Mouse (Mus musculus) heart, embryonic 10.5 days (tissue): ENCODE measurements around the gene Gcsh. TPM values are rescaled to one million over a fixed set of nuclear protein-coding genes. Genes with fewer than 3 reads are reported as not detected.
A peak's percentile ranks its signal among the peaks of the same experiment; 100 is the strongest.

ENCODE experiments used
- DNase-seq: peaks from one replicate; pipeline ENCODE4 v3.0.0-alpha.2; 2017; ENCODE audit warnings: low spot score
- H3K27ac ChIP-seq: fragments of 300-500 bp; sonication (generic); 2 replicates; pipeline ENCODE4 v1.5.1; 2016; ENCODE audit warnings: mild to moderate bottlenecking
- H3K27me3 ChIP-seq: fragments of 300-500 bp; sonication (generic); 2 replicates; pipeline ENCODE4 v1.6.1; 2016; ENCODE audit warnings: mild to moderate bottlenecking; ENCODE audit not compliant: poor library complexity, insufficient read depth, severe bottlenecking
- H3K36me3 ChIP-seq: fragments of 300-500 bp; sonication (generic); 2 replicates; pipeline ENCODE4 v1.6.1; 2016; ENCODE audit warnings: mild to moderate bottlenecking, moderate library complexity
- H3K4me1 ChIP-seq: fragments of 300-500 bp; sonication (generic); 2 replicates; pipeline ENCODE4 v1.6.1; 2016; ENCODE audit warnings: mild to moderate bottlenecking
- H3K4me3 ChIP-seq: fragments of 300-500 bp; sonication (generic); 2 replicates; pipeline ENCODE4 v1.5.1; 2016; ENCODE audit warnings: mild to moderate bottlenecking, moderate library complexity
- H3K9me3 ChIP-seq: fragments of 300-500 bp; sonication (generic); 2 replicates; pipeline ENCODE4 v1.6.1; 2016; ENCODE audit warnings: mild to moderate bottlenecking, moderate library complexity
- WGBS: fragments of 180-500 bp; shearing (Covaris S2); methylation state at CpG from one replicate; pipeline ENCODE4 v1.1.7; 2016; 5-methylcytosine and 5-hydroxymethylcytosine counted together
- polyA plus RNA-seq: library from polyadenylated mRNA; unstranded; fragments of >200 nt; fragmentation: Nextera tagmentation; extraction: Ambion mirVana; gene quantifications from 2 replicates; pipeline ENCODE4 v1.2.1, GENCODE M21; 2016

The Gcsh gene
- 106 and 140 TPM in 2 replicates for polyA plus RNA-seq

DNA sequence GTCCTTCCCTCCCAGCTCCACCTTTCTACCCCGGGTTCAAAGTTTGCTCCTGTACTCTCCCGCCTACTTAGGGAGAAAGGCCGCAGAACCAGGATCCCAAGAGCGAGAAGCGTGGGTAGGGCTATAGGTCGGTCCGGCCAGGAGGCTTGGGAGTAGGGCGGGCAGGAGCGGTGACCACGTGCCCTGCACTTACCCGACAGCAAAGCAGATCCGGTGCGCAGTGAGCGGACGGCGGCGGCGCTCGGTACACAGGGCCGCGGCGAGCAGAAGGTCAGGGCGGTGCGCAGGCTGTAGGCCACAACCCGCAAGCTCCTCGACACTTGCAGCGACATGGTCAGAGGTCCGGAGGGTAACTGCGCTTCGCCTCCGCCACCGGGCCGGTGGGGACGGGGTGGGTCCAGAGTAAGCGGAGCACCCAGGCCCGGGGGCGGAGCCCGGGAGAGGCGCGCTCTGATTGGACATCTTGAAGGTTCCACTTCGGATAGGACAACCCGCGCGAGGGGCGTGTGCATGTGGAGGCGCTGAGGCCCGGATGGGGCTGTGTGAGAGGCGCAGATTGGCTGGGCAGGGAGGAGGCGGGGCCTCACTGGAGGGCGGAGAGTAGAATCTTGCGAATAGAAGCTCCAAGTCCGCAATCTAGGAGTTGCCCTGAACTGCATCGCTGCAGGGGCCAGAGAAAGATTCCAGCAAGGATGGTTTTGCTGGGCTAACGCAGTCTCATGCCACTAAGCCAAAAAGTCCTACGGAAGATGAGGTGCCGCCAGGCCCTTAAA is at the start of gene Gcsh:
Gene Gcsh, minus strand, starts transcription at position 443 of the 773 bp plus-strand sequence.
- 0 out of 2 replicates have a peak, but pooled peaks cover 6% of the 10 kb centered on the region for H3K36me3 ChIP-seq
- no peaks in the 10 kb centered on the region for H3K27me3 ChIP-seq
- under 1% methylated on average over 56 of the region's 56 CpGs for WGBS
- H3K9me3 ChIP-seq = no peaks in the 10 kb centered on the region
- H3K4me1 ChIP-seq = peaks cover 18% of the 10 kb centered on the region
- peak within 1 kb of the TSS; percentile 75 for H3K4me3 ChIP-seq
- peak; percentile 100 for DNase-seq
- H3K27ac ChIP-seq = peak within 1 kb of the TSS; percentile 89

DNA sequence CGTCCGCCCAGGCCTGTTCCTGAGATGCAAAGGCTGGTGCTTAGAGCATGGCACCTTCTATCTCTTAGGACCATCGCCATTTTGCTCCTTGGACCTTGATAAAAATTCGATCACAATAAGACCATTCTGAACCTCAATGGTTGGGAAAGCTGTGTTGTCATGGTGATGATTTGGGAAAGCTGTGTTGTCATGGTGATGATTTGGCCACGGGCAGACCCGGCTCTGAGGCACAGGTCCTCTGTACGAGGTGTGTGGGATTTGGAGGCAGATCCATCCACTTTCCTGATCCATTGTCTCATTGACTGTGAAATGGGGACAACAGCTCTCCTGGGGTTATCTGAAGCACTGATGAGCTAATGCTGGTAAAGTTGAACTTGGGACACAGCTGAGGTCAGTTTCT is 46.5 kb upstream of the Gcsh start:
- WGBS = 76% methylated on average over 7 of the region's 7 CpGs
- Histone ChIP-seq H3K36me3 (no peaks in the 10 kb centered on the region), H3K9me3 (no peaks in the 10 kb centered on the region), H3K27me3 (peaks cover 31% of the 10 kb centered on the region; the same call in 1 of the 2 replicates), H3K4me3 (no peak overlapping the region), H3K4me1 (peaks cover 7% of the 10 kb centered on the region), H3K27ac (no peak overlapping the region)
- DNase-seq = no peak

DNA sequence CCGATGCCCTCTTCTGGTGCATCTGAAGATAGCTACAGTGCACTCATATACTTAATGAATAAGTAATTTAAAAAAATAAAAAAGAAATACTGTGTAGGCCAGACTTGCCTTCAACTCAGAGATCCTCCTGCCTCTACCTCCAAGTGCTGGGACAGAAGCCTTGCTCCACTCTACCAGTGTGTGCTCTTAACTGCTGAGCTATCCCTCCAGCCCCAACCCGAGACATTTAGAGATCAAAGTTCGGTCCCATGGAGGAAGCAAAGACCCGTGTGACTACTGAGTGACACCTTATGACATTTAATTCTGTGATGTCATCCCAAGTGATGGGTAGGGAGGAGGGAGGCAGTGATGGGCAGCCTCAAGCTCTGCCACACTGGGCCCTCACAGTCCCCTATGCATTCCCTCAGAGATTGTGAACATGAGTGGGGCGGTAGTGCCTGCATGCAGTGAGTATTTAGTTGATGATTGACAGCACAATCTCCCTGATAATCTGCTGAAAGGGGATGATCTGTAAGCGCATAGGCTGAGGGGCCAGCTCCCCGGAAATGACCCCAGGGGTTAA is 44.1 kb upstream of the Gcsh start:
- 81% methylated on average over 7 of the region's 7 CpGs for WGBS

DNA sequence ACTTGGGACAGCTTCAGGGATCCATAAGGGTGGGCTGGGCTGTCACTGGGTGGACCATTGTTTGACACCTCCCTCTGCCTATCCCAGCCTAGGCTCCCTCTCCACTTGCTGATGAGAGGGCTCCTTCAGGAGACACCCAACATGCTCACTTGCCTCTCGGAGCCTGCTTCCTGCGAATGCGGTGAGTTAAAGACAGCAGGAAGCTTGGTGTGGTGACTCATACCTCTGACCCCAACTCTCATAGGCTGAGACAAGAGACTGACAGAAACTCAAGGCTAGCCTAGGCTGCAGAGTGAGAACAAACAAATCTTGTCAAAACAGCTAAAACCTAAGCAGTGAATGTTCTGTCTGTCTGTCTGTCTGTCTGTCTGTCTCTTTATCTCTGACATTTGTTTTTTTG is 40.1 kb upstream of the Gcsh start:
- WGBS = 34% methylated on average over 3 of the region's 3 CpGs
- H3K27ac ChIP-seq = no peak overlapping the region

More for the DNA sequence above, 44.1 kb upstream of the Gcsh start:
- H3K4me3 ChIP-seq = no peak overlapping the region
- no peak for DNase-seq
- no peak overlapping the region for H3K27ac ChIP-seq
- H3K9me3 ChIP-seq = no peaks in the 10 kb centered on the region
- peaks cover 4% of the 10 kb centered on the region for H3K4me1 ChIP-seq
- H3K36me3 ChIP-seq = no peaks in the 10 kb centered on the region
- peaks cover 24% of the 10 kb centered on the region; the same call in 1 of the 2 replicates for H3K27me3 ChIP-seq

DNA sequence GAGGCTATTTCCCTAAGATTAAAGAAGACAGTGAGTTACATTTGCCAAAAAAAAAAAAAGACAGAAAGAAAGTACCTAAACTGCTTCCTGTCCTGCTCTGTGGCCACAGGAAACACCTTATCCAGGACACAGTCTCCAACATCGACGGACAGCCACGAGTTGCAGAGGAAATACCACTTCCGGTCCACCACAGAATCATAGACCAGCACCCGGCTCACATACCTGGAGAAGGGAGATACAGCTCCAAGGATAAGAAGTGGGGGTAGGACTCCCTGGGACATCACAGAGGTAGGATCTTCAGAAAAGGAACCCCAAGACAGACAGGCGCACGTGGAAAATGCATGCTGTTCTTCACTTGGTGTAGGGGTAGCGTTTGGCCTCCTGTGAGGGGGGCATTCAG is 39.3 kb upstream of the Gcsh start:
- no peak overlapping the region for H3K4me3 ChIP-seq
- 67% methylated on average over 8 of the region's 8 CpGs for WGBS
- H3K4me1 ChIP-seq = peaks cover 2% of the 10 kb centered on the region; the same call in 1 of the 2 replicates
- no peak overlapping the region for H3K27ac ChIP-seq
- H3K27me3 ChIP-seq = no peaks in the 10 kb centered on the region
- H3K9me3 ChIP-seq = no peaks in the 10 kb centered on the region
- H3K36me3 ChIP-seq = no peaks in the 10 kb centered on the region
- no peak for DNase-seq

More for the DNA sequence above, 40.1 kb upstream of the Gcsh start:
- H3K36me3 ChIP-seq = no peaks in the 10 kb centered on the region
- H3K27me3 ChIP-seq = no peaks in the 10 kb centered on the region
- H3K4me1 ChIP-seq = peaks cover 2% of the 10 kb centered on the region; the same call in 1 of the 2 replicates
- DNase-seq = no peak
- H3K9me3 ChIP-seq = no peaks in the 10 kb centered on the region
- no peak overlapping the region for H3K4me3 ChIP-seq

DNA sequence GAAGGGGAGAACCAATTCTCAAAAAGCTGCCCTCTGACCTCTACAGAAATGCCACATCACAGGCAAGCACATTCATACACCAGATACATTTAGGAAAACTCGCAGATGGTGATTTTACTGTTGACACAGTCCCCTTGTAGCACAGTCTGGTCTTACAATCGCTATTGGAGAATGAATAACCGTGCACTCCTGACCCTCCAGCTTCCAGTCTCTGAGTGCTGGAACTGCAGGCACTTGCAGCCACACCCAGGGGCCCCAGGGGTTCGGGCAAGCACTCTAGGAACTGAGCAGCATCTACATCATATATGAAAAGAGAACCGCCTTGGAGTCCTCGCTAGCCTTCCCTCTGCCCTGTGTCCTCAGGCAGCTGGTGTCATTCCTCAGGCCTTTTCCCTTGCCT is 38.1 kb upstream of the Gcsh start:
- no peaks in the 10 kb centered on the region for H3K9me3 ChIP-seq
- no peak for DNase-seq
- WGBS = 69% methylated on average over 6 of the region's 6 CpGs

DNA sequence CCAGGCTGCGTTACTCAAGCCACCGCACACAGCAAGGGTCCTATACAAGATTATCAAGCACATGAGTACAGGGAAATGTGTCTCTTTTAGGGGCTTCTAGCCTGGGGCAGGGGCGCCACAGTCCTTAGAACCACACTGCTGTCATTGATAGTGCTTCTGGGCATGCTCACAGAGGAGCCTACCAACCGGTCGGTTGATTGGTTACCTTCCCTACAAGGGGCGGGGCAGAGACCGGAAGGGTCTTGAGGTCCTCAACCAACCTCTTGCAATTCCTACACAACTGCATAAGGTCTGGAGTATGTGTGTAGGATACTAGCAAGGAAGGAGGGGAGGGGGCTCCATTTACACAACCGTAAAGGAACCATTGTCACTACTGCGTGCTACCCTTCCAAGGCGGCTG is 35.3 kb upstream of the Gcsh start:
- 88% methylated on average over 10 of the region's 10 CpGs for WGBS
- H3K27ac ChIP-seq = no peak overlapping the region
- no peak for DNase-seq

More for the DNA sequence above, 38.1 kb upstream of the Gcsh start:
- no peaks in the 10 kb centered on the region for H3K27me3 ChIP-seq
- no peaks in the 10 kb centered on the region for H3K36me3 ChIP-seq
- no peak overlapping the region for H3K27ac ChIP-seq
- H3K4me3 ChIP-seq = no peak overlapping the region
- peaks cover 2% of the 10 kb centered on the region; the same call in 1 of the 2 replicates for H3K4me1 ChIP-seq

DNA sequence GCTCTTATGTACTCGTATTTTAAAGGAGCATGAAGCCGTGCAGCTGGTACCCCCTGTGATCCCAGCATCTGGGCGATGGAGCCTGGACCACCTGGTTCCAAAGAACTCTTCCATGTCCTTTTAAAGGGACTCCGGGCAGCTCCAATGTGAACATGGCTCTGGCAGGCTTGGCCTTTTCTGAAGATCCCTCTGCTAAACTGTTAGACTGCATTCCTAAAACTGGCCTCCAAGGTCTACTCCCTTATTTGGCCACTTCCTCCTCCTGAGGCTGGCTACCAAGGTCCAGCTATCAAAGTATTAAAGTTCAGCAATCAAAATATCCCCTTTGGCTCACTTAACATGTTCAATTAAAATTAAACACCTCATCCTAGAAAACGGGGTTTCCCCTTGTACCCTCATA is 34.3 kb upstream of the Gcsh start:
- DNase-seq = no peak
- 84% methylated on average over 5 of the region's 5 CpGs for WGBS

More for the DNA sequence above, 35.3 kb upstream of the Gcsh start:
- H3K36me3 ChIP-seq = no peaks in the 10 kb centered on the region
- peaks cover 5% of the 10 kb centered on the region; the same call in 1 of the 2 replicates for H3K4me1 ChIP-seq
- no peaks in the 10 kb centered on the region for H3K9me3 ChIP-seq
- no peak overlapping the region for H3K4me3 ChIP-seq
- no peaks in the 10 kb centered on the region for H3K27me3 ChIP-seq

DNA sequence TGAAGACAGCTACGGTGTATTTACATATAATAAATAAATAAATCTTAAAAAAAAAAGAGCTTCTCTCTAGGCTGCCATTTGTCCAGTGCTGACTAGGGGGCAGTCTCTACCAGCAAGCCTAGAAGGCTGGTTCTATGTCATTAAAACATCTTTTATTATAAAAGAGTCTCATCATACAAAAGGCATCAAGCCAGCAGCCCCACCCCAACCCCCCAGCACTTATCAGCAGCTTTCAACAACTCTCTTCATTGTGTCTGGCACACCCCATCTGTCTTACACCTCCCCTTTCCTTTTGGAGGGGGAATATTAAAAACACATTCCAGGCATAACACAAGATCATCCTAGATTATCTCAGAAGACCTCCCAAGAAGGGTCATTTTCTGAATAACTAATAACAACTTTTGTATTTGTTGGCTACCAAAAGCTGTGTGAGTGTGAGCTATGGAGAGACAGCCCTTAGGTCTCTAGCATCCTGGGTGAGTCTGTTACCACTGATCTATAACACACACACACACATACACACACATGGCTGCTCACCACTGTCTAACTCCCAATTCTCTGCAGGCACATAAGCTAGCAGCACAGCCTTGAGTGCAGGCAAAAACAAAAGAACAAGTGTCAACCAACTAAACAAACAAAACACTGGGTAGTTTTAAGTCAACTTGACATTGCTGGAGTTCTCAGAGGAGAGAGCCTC is 29.1 kb upstream of the Gcsh start:
- 83% methylated on average over 1 of the region's 1 CpGs for WGBS
- no peak overlapping the region for H3K4me3 ChIP-seq
- H3K27me3 ChIP-seq = peaks cover 9% of the 10 kb centered on the region; the same call in 1 of the 2 replicates
- no peak overlapping the region for H3K27ac ChIP-seq
- no peaks in the 10 kb centered on the region for H3K36me3 ChIP-seq
- DNase-seq = no peak
- H3K4me1 ChIP-seq = peaks cover 16% of the 10 kb centered on the region; the same call in 1 of the 2 replicates
- H3K9me3 ChIP-seq = no peaks in the 10 kb centered on the region

More for the DNA sequence above, 34.3 kb upstream of the Gcsh start:
- no peak overlapping the region for H3K4me3 ChIP-seq
- H3K36me3 ChIP-seq = no peaks in the 10 kb centered on the region
- H3K9me3 ChIP-seq = no peaks in the 10 kb centered on the region
- H3K4me1 ChIP-seq = peaks cover 11% of the 10 kb centered on the region; the same call in 1 of the 2 replicates
- H3K27me3 ChIP-seq = no peaks in the 10 kb centered on the region
- H3K27ac ChIP-seq = no peak overlapping the region

DNA sequence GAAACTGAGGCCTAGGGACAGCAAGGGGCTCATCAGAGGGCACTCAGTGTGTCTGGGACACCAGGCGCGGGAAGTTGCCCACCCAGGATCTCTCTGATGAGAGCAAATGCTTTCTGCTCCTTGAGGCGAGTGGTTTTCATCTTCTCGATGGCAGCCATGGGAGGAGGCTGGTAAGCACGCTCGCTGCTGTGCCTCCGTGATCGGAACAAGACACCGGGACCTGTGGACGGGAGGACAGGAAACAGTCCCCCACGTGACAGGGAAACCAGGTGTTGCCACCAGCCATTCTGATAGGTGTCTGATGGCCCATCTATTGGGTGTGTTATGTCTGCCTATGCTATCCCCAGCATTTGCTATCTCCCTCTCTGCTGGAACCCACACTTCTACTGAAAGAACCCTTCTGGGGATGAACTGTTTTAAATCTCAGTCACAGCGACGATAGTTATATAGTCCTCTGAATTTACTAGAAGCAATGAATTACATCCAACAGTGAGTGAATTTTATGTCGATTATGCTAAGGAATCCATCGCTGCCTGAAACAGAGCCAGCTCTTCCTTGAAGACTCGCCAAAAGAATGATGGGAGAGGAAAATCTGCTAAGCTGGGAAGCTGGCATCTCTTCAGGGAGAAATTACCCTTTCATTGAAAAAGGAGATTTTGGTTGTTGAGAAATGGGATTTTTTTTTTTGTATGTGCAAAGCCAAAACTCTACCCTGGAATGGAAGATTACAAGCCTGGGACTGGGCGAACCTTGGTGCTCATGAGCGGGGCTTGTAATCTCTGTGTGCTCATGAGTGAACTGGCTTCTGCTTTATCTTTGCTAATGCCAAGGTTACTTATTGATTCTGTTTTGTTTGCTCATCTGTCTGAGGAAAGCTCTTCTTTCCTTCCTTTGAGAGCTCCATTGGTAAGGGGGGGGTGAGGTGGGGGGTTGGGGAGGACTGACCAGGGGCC is 26.3 kb upstream of the Gcsh start:
- no peak for DNase-seq
- H3K27ac ChIP-seq = no peak overlapping the region
- no peaks in the 10 kb centered on the region for H3K9me3 ChIP-seq
- H3K4me1 ChIP-seq = peaks cover 16% of the 10 kb centered on the region; the same call in 1 of the 2 replicates
- WGBS = 76% methylated on average over 18 of the region's 18 CpGs
- peaks cover 26% of the 10 kb centered on the region; the same call in 1 of the 2 replicates for H3K27me3 ChIP-seq
- H3K36me3 ChIP-seq = no peaks in the 10 kb centered on the region
- H3K4me3 ChIP-seq = no peak overlapping the region

DNA sequence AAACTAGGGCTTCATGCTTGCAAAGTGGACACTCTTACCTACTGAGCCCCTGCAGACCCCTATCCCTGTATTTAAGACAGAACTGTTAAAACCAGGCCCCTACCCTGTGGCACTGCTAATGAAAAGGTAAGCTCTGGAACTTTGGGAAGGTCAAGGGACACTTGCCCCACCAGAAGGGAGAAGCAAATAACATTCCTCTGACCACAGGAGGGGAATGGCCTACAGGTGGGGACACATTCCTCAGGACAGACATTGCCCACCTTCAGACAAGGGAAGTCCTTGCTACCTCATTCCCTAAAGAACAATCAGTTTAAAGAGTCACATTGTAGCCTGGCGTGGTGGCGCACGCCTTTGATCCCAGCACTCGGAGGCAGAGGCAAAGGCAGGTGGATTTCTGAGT is 24.6 kb upstream of the Gcsh start:
- Histone ChIP-seq H3K4me1 (peaks cover 10% of the 10 kb centered on the region; the same call in 1 of the 2 replicates), H3K9me3 (no peaks in the 10 kb centered on the region), H3K27me3 (peaks cover 26% of the 10 kb centered on the region; the same call in 1 of the 2 replicates), H3K4me3 (no peak overlapping the region), H3K36me3 (no peaks in the 10 kb centered on the region), H3K27ac (no peak overlapping the region)
- DNase-seq = no peak
- 84% methylated on average over 4 of the region's 4 CpGs for WGBS

DNA sequence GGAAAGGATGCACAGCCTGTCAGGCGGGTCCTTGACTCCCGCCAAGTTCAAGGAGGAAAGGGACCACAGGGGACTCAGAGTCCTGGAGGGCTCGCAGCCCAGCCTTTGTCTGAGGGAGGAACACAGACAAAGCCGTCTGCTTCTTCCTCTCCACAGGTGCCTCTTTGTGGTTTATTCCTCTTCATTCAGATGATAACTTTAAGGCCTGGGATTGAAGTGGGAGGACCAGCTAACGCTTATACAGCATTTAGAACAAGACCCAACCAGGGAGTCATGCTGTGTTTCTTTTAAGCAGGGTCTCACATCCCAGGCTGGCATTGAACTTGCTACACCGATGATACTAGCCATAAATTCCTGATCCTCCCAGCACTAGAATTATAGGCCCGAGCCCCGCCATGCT is 23.7 kb upstream of the Gcsh start:
- H3K27me3 ChIP-seq = peaks cover 26% of the 10 kb centered on the region; the same call in 1 of the 2 replicates
- no peaks in the 10 kb centered on the region for H3K9me3 ChIP-seq
- no peak overlapping the region for H3K27ac ChIP-seq
- no peak for DNase-seq
- H3K36me3 ChIP-seq = no peaks in the 10 kb centered on the region
- 0 out of 2 replicates have a peak, but pooled peaks cover 4% of the 10 kb centered on the region for H3K4me1 ChIP-seq
- 58% methylated on average over 8 of the region's 8 CpGs for WGBS
- H3K4me3 ChIP-seq = no peak overlapping the region
